Mouse (Mus musculus): ENCODE data around the gene Tlx2.

DNA sequence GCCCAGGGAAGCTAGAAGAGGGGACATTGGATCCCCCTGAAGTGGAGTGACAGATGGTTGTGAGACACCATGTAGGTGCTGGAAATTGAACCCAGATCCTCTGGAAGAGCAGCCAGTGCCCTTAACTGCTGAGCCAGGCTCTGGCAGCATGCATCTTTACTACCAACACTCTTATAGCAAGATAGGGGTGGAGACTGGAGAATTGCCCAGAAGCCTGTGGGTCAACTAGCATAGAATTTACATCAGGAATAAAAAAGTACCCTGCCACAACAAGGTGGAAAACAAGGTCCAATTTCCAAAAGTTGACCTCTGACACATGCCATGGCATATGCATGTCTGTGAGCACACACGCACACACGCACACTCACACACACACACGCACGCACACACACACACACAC is 44.9 kb downstream of the Tlx2 start:
- TF ChIP-seq EP300 (IDR thresholded peaks at IDR 0.05; ENCODE audit: low read length) (no peak), POLR2A (IDR thresholded peaks at IDR 0.05; ENCODE audit: low read depth, low read length) (no peak), CTCF (conservative IDR thresholded peaks at IDR 0.05 in 1 of 2, IDR thresholded peaks at IDR 0.05 in 1 of 2; ENCODE audit: low read depth in 2 of 2, low read length in 2 of 2) (no peak), HCFC1 (IDR thresholded peaks at IDR 0.05; ENCODE audit: low read depth, low read length) (no peak), ETS1 (conservative IDR thresholded peaks at IDR 0.05; ENCODE audit: low read depth, low read length) (no peak), ZKSCAN1 (IDR thresholded peaks at IDR 0.05; ENCODE audit: borderline replicate concordance, low read depth, low read length) (no peak)

Data from CH12.LX (cell line).